Comparison of ENCODE assay signal across 9 mouse cellular contexts in genomic region chr1:135734225-135734937, GRCm38 (mm10). TPM values are rescaled to one million over a fixed set of nuclear protein-coding genes. Genes with fewer than 3 reads are reported as not detected.
DNase-seq lines count a peak whose midpoint lies in the region; ATAC-seq and TF ChIP-seq lines count a peak whose summit lies in the region.
"Had no signal": no experiment of that assay in that cellular context is flagged by ENCODE, and none has a peak within 500 bp of the region (broad histone marks: within the 10 kb centered on the region; RNA-seq: fewer than 3 reads in every experiment).

No protein-coding gene starts in this region.

- peaks cover 14% of the 10 kb centered on the region for H3K4me1 ChIP-seq in kidney, adult 2 months (ENCODE audit: control insufficient read depth, insufficient read depth, low read length)
- H3K4me1 ChIP-seq in embryonic fibroblast, embryonic 13.5 days (ENCODE audit: control insufficient read depth, insufficient read depth, low read length) = peaks cover 43% of the 10 kb centered on the region
- peaks cover 13% of the 10 kb centered on the region for H3K4me1 ChIP-seq in midbrain, embryonic 15.5 days
- H3K4me1 ChIP-seq in thymus, adult 2 months (replicated peaks; ENCODE audit: control insufficient read depth, insufficient read depth, low read length) = peaks cover 22% of the 10 kb centered on the region

- no peaks in the 10 kb centered on the region for H3K36me3 ChIP-seq in kidney, adult 2 months (ENCODE audit: control insufficient read depth, insufficient read depth, low read length)
- H3K36me3 ChIP-seq in midbrain, embryonic 15.5 days (replicated peaks) = no peaks in the 10 kb centered on the region
- H3K36me3 ChIP-seq in thymus, adult 2 months (ENCODE audit: control insufficient read depth, insufficient read depth, low read length) = peaks cover 3% of the 10 kb centered on the region
- H3K36me3 ChIP-seq: midbrain, embryonic 12.5 days had no signal

- H3K9ac ChIP-seq in midbrain, embryonic 15.5 days = no peak overlapping the region
- H3K9ac ChIP-seq: midbrain, embryonic 12.5 days had no signal

- ATAC-seq in midbrain, embryonic 15.5 days (replicated peaks) = peak; percentile 74

- H3K9me3 ChIP-seq in midbrain, embryonic 15.5 days = no peaks in the 10 kb centered on the region
- H3K9me3 ChIP-seq: midbrain, embryonic 12.5 days had no signal

- no peak overlapping the region for H3K4me2 ChIP-seq in midbrain, embryonic 15.5 days
- H3K4me2 ChIP-seq: midbrain, embryonic 12.5 days had no signal

- no peak for TF ChIP-seq CTCF in kidney, adult 2 months (conservative IDR thresholded peaks at IDR 0.05; ENCODE audit: insufficient read depth, insufficient read length, low read depth, low read length)
- TF ChIP-seq CTCF in embryonic fibroblast, embryonic 13.5 days (IDR thresholded peaks at IDR 0.05; ENCODE audit: borderline replicate concordance, insufficient read depth, low read length) = no peak
- TF ChIP-seq CTCF in thymus, adult 2 months (IDR thresholded peaks at IDR 0.05; ENCODE audit: borderline replicate concordance, control insufficient read depth, extremely low read depth, insufficient read depth, low read length, poor library complexity) = no peak

- H3K4me3 ChIP-seq in kidney, adult 2 months (ENCODE audit: insufficient read depth, low read depth, low read length) = no peak overlapping the region
- no peak overlapping the region for H3K4me3 ChIP-seq in embryonic fibroblast, embryonic 13.5 days (ENCODE audit: insufficient read depth, low read length)
- H3K4me3 ChIP-seq in midbrain, embryonic 15.5 days = no peak overlapping the region
- no peak overlapping the region for H3K4me3 ChIP-seq in thymus, adult 2 months (ENCODE audit: control insufficient read depth, insufficient read depth, low read length)
- H3K4me3 ChIP-seq: midbrain, embryonic 12.5 days had no signal

- DNase-seq in kidney, adult 2 months = peak; percentile 58
- DNase-seq in kidney, adult 18-20 months = no peak
- peak; percentile 67 for DNase-seq in heart, postnatal 4 days
- DNase-seq in left cerebral cortex, adult 18-20 months (ENCODE audit: low spot score in 2 of 2) = peak; percentile 49 to 50
- DNase-seq in MN1 (ENCODE audit: low spot score) = no peak
- DNase-seq in thymus, adult 2 months = no peak

- no peak for TF ChIP-seq POLR2A in kidney, adult 2 months (IDR thresholded peaks at IDR 0.05; ENCODE audit: low read depth, low read length)
- TF ChIP-seq POLR2A in embryonic fibroblast, embryonic 13.5 days (IDR thresholded peaks at IDR 0.05; ENCODE audit: low read depth, low read length) = peak; percentile 63
- TF ChIP-seq POLR2A in thymus, adult 2 months (IDR thresholded peaks at IDR 0.05; ENCODE audit: control insufficient read depth, extremely low read depth, insufficient read depth, low read length, poor library complexity) = no peak

- no peaks in the 10 kb centered on the region for H3K27me3 ChIP-seq in kidney, adult 2 months (replicated peaks; ENCODE audit: control insufficient read depth, insufficient read depth, low read length)
- H3K27me3 ChIP-seq in midbrain, embryonic 15.5 days (replicated peaks) = no peaks in the 10 kb centered on the region
- H3K27me3 ChIP-seq in thymus, adult 2 months (ENCODE audit: control insufficient read depth, insufficient read depth, low read length) = no peaks in the 10 kb centered on the region

- H3K27ac ChIP-seq in kidney, adult 2 months (ENCODE audit: insufficient read depth, low read depth, low read length) = peak overlapping the region; percentile 26
- H3K27ac ChIP-seq in embryonic fibroblast, embryonic 13.5 days (ENCODE audit: insufficient read depth, low read length) = peak overlapping the region; percentile 85
- H3K27ac ChIP-seq in midbrain, embryonic 15.5 days = no peak overlapping the region
- no peak overlapping the region for H3K27ac ChIP-seq in thymus, adult 2 months (ENCODE audit: control insufficient read depth, insufficient read depth, low read length)
- H3K27ac ChIP-seq: midbrain, embryonic 12.5 days had no signal

- 44% methylated on average over 6 of the region's 7 CpGs for WGBS in kidney, adult 2 months
- WGBS in midbrain, embryonic 15.5 days = 29% methylated on average over 6 of the region's 7 CpGs
- 83% methylated on average over 7 of the region's 7 CpGs for WGBS in thymus, adult 2 months

RNA-seq across cellular contexts. Expression of gene Csrp1, which starts 14.5 kb away (rescaled TPM):
- polyA plus RNA-seq in kidney, adult 2 months (2012; rRNA removed) = 122 and 124 TPM in 2 replicates
- 453 and 629 TPM in 2 replicates for polyA plus RNA-seq in embryonic fibroblast, embryonic 13.5 days (2011; ENCODE audit: insufficient read length, low read depth, missing spikeins)
- total RNA-seq in heart, postnatal 4 days (2021) = 100 to 1,000 TPM; 262 to 267 TPM
- 100 to 1,000 TPM; 219 to 238 TPM for total RNA-seq in left cerebral cortex, adult 18-20 months (2021)
- polyA plus RNA-seq in midbrain, embryonic 15.5 days (2015; fragmentation: Nextera tagmentation; extraction: Ambion mirVana) = 13.9 and 14.7 TPM in 2 replicates
- 333 and 390 TPM in 2 replicates for polyA plus RNA-seq in thymus, adult 2 months (2012; rRNA removed)

RNA-seq across cellular contexts. Expression of gene Phlda3, which starts 31.5 kb away (rescaled TPM):
- 37.2 and 40.0 TPM in 2 replicates for polyA plus RNA-seq in kidney, adult 2 months (2012; rRNA removed)
- polyA plus RNA-seq in embryonic fibroblast, embryonic 13.5 days (2011; ENCODE audit: insufficient read length, low read depth, missing spikeins) = 147 and 179 TPM in 2 replicates
- 10 to 100 TPM; 40.7 to 43.8 TPM for total RNA-seq in heart, postnatal 4 days (2021)
- 10 to 100 TPM; 19.7 to 21.4 TPM for total RNA-seq in left cerebral cortex, adult 18-20 months (2021)
- 27.6 and 31.4 TPM in 2 replicates for polyA plus RNA-seq in midbrain, embryonic 15.5 days (2015; fragmentation: Nextera tagmentation; extraction: Ambion mirVana)
- 62.1 and 67.6 TPM in 2 replicates for polyA plus RNA-seq in thymus, adult 2 months (2012; rRNA removed)

RNA-seq across cellular contexts. Expression of gene Tnni1, which starts 44.9 kb away (rescaled TPM):
- polyA plus RNA-seq in kidney, adult 2 months (2012; rRNA removed) = 5.8 TPM in 1 of 2 replicates, not detected in the other
- 1.1 and 1.5 TPM in 2 replicates for polyA plus RNA-seq in embryonic fibroblast, embryonic 13.5 days (2011; ENCODE audit: insufficient read length, low read depth, missing spikeins)
- 1,000 to 10,000 TPM; 2,021 to 2,289 TPM for total RNA-seq in heart, postnatal 4 days (2021)
- total RNA-seq in left cerebral cortex, adult 18-20 months (2021) = 1 to 10 TPM; 1.5 to 1.7 TPM
- polyA plus RNA-seq in midbrain, embryonic 15.5 days (2015; fragmentation: Nextera tagmentation; extraction: Ambion mirVana) = 0.56 and 1.9 TPM in 2 replicates
- polyA plus RNA-seq in thymus, adult 2 months (2012; rRNA removed) = 2.1 and 2.2 TPM in 2 replicates

Comparison
In these comparisons a context has a peak if more than half of its experiments do, and no peak if none do; other contexts are left out.
1. DNase-seq: peak in kidney, adult 2 months (single experiment), heart, postnatal 4 days (single experiment) and left cerebral cortex, adult 18-20 months (2 of 2); none in kidney, adult 18-20 months (single experiment), MN1 (single experiment) and thymus, adult 2 months (single experiment).
2. H3K27ac ChIP-seq: peak in kidney, adult 2 months (single experiment) and embryonic fibroblast, embryonic 13.5 days (single experiment); none in midbrain, embryonic 15.5 days (single experiment) and thymus, adult 2 months (single experiment).